ENCODE assay signal across 9 mouse cellular contexts in the genomic region with DNA sequence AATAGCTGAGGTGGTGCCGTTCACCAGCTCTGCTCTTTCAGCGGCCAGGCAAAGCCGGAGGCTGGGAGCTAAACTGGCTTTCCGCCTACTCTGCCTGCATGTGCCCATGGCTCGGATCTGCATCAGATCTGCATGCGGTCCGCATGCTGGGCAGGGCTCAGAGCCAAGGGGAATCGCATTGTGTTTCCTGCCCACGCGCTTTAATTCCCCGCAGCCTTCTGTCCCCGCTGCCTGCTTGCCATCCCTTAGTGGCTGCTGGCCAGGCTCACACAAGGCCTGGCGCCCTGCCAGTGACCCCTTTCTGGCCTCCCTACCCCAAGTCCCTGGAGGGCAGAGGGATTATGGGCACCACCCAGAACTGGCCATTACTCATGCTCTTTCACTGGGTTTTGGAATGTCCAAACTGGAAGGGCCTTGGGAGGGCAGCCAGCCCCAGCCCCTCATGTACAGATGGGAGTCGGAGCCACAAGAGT. TPM values are rescaled to one million over a fixed set of nuclear protein-coding genes. Genes with fewer than 3 reads are reported as not detected.
DNase-seq lines count a peak whose midpoint lies in the region; ATAC-seq and TF ChIP-seq lines count a peak whose summit lies in the region.
"Had no signal": no experiment of that assay in that cellular context is flagged by ENCODE, and none has a peak within 500 bp of the region (broad histone marks: within the 10 kb centered on the region; RNA-seq: fewer than 3 reads in every experiment).

No protein-coding gene starts in this region.

- 0 out of 2 replicates have a peak overlapping the region, but pooled peaks have one; percentile 1 for H3K4me2 ChIP-seq in midbrain, embryonic 13.5 days (replicated peaks)
- H3K4me2 ChIP-seq in embryonic facial prominence, embryonic 14.5 days (ENCODE audit: low read depth, low read length): peak overlapping the region; percentile 10; the same call in 1 of the 2 replicates
- no peak overlapping the region for H3K4me2 ChIP-seq in heart, embryonic 12.5 days
- no peak overlapping the region for H3K4me2 ChIP-seq in lung, postnatal 0 days (replicated peaks; ENCODE audit: low read depth, low read length)
- H3K4me2 ChIP-seq in stomach, embryonic 16.5 days (ENCODE audit: low read depth, low read length): no peak overlapping the region
- H3K4me2 ChIP-seq in liver, embryonic 12.5 days: no peak overlapping the region

- no peaks in the 10 kb centered on the region for H3K9me3 ChIP-seq in midbrain, embryonic 13.5 days
- no peaks in the 10 kb centered on the region for H3K9me3 ChIP-seq in midbrain, embryonic 10.5 days (replicated peaks)
- no peaks in the 10 kb centered on the region for H3K9me3 ChIP-seq in embryonic facial prominence, embryonic 14.5 days (ENCODE audit: control insufficient read depth, low read length)
- H3K9me3 ChIP-seq in heart, embryonic 12.5 days (replicated peaks): no peaks in the 10 kb centered on the region
- H3K9me3 ChIP-seq in lung, postnatal 0 days (ENCODE audit: low read length): no peaks in the 10 kb centered on the region
- H3K9me3 ChIP-seq in stomach, embryonic 16.5 days (replicated peaks; ENCODE audit: control insufficient read depth, low read length): no peaks in the 10 kb centered on the region
- H3K9me3 ChIP-seq in liver, embryonic 12.5 days (replicated peaks): no peaks in the 10 kb centered on the region
- H3K9me3 ChIP-seq: G1E had no signal

- H3K27ac ChIP-seq in midbrain, embryonic 13.5 days: peak overlapping the region; percentile 60
- H3K27ac ChIP-seq in midbrain, embryonic 10.5 days (replicated peaks): no peak overlapping the region
- peak overlapping the region; percentile 33; the same call in 1 of the 2 replicates for H3K27ac ChIP-seq in embryonic facial prominence, embryonic 14.5 days (replicated peaks; ENCODE audit: low read depth, low read length)
- H3K27ac ChIP-seq in heart, embryonic 12.5 days (ENCODE audit: poor library complexity, severe bottlenecking): peak overlapping the region; percentile 49; the same call in 1 of the 2 replicates
- no peak overlapping the region for H3K27ac ChIP-seq in lung, postnatal 0 days (ENCODE audit: low read length)
- peak overlapping the region; percentile 61; the same call in 1 of the 2 replicates for H3K27ac ChIP-seq in stomach, embryonic 16.5 days (ENCODE audit: low read length)
- H3K27ac ChIP-seq in liver, embryonic 12.5 days: no peak overlapping the region

- peak; percentile 78 for ATAC-seq in midbrain, embryonic 13.5 days
- peak; percentile 31; the same call in 1 of the 2 replicates for ATAC-seq in embryonic facial prominence, embryonic 14.5 days (ENCODE audit: low read depth)
- no peak for ATAC-seq in heart, embryonic 12.5 days (ENCODE audit: insufficient number of reproducible peaks, low FRiP score)
- ATAC-seq in lung, postnatal 0 days: peak; percentile 4; the same call in 1 of the 2 replicates
- 0 out of 2 replicates have a peak, but pooled peaks have one; percentile 6 for ATAC-seq in stomach, embryonic 16.5 days (ENCODE audit: insufficient read depth, low FRiP score)
- no peak for ATAC-seq in liver, embryonic 12.5 days

- no peak overlapping the region for H3K4me3 ChIP-seq in midbrain, embryonic 13.5 days (replicated peaks)
- no peak overlapping the region for H3K4me3 ChIP-seq in midbrain, embryonic 10.5 days
- H3K4me3 ChIP-seq in embryonic facial prominence, embryonic 14.5 days (ENCODE audit: low read depth, low read length): no peak overlapping the region
- no peak overlapping the region for H3K4me3 ChIP-seq in heart, embryonic 12.5 days
- no peak overlapping the region for H3K4me3 ChIP-seq in lung, postnatal 0 days (ENCODE audit: low read depth, low read length)
- H3K4me3 ChIP-seq in stomach, embryonic 16.5 days (replicated peaks; ENCODE audit: low read length): no peak overlapping the region
- H3K4me3 ChIP-seq in liver, embryonic 12.5 days: no peak overlapping the region

- no peak overlapping the region for H3K9ac ChIP-seq in midbrain, embryonic 13.5 days (replicated peaks)
- H3K9ac ChIP-seq in embryonic facial prominence, embryonic 14.5 days (ENCODE audit: low read depth, low read length): peak overlapping the region; percentile 16; the same call in 1 of the 2 replicates
- 0 out of 2 replicates have a peak overlapping the region, but pooled peaks have one; percentile 12 for H3K9ac ChIP-seq in heart, embryonic 12.5 days
- H3K9ac ChIP-seq in lung, postnatal 0 days (replicated peaks; ENCODE audit: low read depth): no peak overlapping the region
- H3K9ac ChIP-seq in stomach, embryonic 16.5 days (ENCODE audit: low read length): no peak overlapping the region; the same call in 1 of the 2 replicates
- no peak overlapping the region for H3K9ac ChIP-seq in liver, embryonic 12.5 days

- no peaks in the 10 kb centered on the region for H3K27me3 ChIP-seq in midbrain, embryonic 13.5 days
- H3K27me3 ChIP-seq in midbrain, embryonic 10.5 days (ENCODE audit: low read depth, poor library complexity, severe bottlenecking): no peaks in the 10 kb centered on the region
- no peaks in the 10 kb centered on the region for H3K27me3 ChIP-seq in embryonic facial prominence, embryonic 14.5 days (replicated peaks; ENCODE audit: control insufficient read depth, insufficient read depth, low read length)
- H3K27me3 ChIP-seq in heart, embryonic 12.5 days (replicated peaks): no peaks in the 10 kb centered on the region
- no peaks in the 10 kb centered on the region for H3K27me3 ChIP-seq in lung, postnatal 0 days (replicated peaks; ENCODE audit: insufficient read depth, low read length)
- no peaks in the 10 kb centered on the region for H3K27me3 ChIP-seq in stomach, embryonic 16.5 days (ENCODE audit: control insufficient read depth, insufficient read depth, low read length)
- no peaks in the 10 kb centered on the region for H3K27me3 ChIP-seq in liver, embryonic 12.5 days (replicated peaks)

- no peak for TF ChIP-seq CTCF in lung, postnatal 0 days (IDR thresholded peaks at IDR 0.05)

- peaks cover 27% of the 10 kb centered on the region for H3K4me1 ChIP-seq in midbrain, embryonic 13.5 days (replicated peaks)
- H3K4me1 ChIP-seq in midbrain, embryonic 10.5 days: peaks cover 39% of the 10 kb centered on the region
- peaks cover 34% of the 10 kb centered on the region for H3K4me1 ChIP-seq in embryonic facial prominence, embryonic 14.5 days (ENCODE audit: control insufficient read depth, insufficient read depth, low read length)
- H3K4me1 ChIP-seq in heart, embryonic 12.5 days (replicated peaks): peaks cover 71% of the 10 kb centered on the region
- peaks cover 5% of the 10 kb centered on the region; the same call in 1 of the 2 replicates for H3K4me1 ChIP-seq in lung, postnatal 0 days (ENCODE audit: insufficient read depth, low read depth, low read length)
- peaks cover 37% of the 10 kb centered on the region for H3K4me1 ChIP-seq in stomach, embryonic 16.5 days (ENCODE audit: control insufficient read depth, insufficient read depth, low read length)
- peaks cover 39% of the 10 kb centered on the region for H3K4me1 ChIP-seq in liver, embryonic 12.5 days

- H3K36me3 ChIP-seq in midbrain, embryonic 13.5 days: peaks cover 55% of the 10 kb centered on the region
- peaks cover 61% of the 10 kb centered on the region for H3K36me3 ChIP-seq in midbrain, embryonic 10.5 days
- H3K36me3 ChIP-seq in embryonic facial prominence, embryonic 14.5 days (ENCODE audit: control insufficient read depth, insufficient read depth, low read length): peaks cover 52% of the 10 kb centered on the region
- H3K36me3 ChIP-seq in heart, embryonic 12.5 days: peaks cover 61% of the 10 kb centered on the region
- H3K36me3 ChIP-seq in lung, postnatal 0 days (ENCODE audit: insufficient read depth, low read length): peaks cover 33% of the 10 kb centered on the region
- H3K36me3 ChIP-seq in stomach, embryonic 16.5 days (ENCODE audit: control insufficient read depth, insufficient read depth, low read length): peaks cover 30% of the 10 kb centered on the region
- H3K36me3 ChIP-seq in liver, embryonic 12.5 days: peaks cover 65% of the 10 kb centered on the region

- DNase-seq in midbrain, embryonic 10.5 days (ENCODE audit: low spot score): no peak
- DNase-seq in embryonic facial prominence, embryonic 14.5 days (ENCODE audit: low spot score): peak; percentile 75
- DNase-seq in kidney, postnatal 36 days: peak; percentile 70 to 76
- peak; percentile 25 for DNase-seq in lung, postnatal 0 days (ENCODE audit: low spot score)

- 62% methylated on average over 14 of the region's 14 CpGs for WGBS in midbrain, embryonic 13.5 days
- WGBS in midbrain, embryonic 10.5 days: 89% methylated on average over 14 of the region's 14 CpGs
- 53% methylated on average over 14 of the region's 14 CpGs for WGBS in embryonic facial prominence, embryonic 14.5 days
- 62% methylated on average over 14 of the region's 14 CpGs for WGBS in heart, embryonic 12.5 days
- 50% methylated on average over 14 of the region's 14 CpGs for WGBS in lung, postnatal 0 days
- 57% methylated on average over 14 of the region's 14 CpGs for WGBS in stomach, embryonic 16.5 days
- WGBS in liver, embryonic 12.5 days (ENCODE audit: insufficient replicate concordance): 85% methylated on average over 14 of the region's 14 CpGs

- TF ChIP-seq EP300 in lung, postnatal 0 days (IDR thresholded peaks at IDR 0.05): no peak

RNA-seq across cellular contexts. Expression of a gene that starts 39.7 kb away (rescaled TPM):
- polyA plus RNA-seq in midbrain, embryonic 13.5 days (2015; fragmentation: Nextera tagmentation; extraction: Ambion mirVana): 329 and 351 TPM in 2 replicates
- polyA plus RNA-seq in midbrain, embryonic 10.5 days (2016; fragmentation: Nextera tagmentation; extraction: Ambion mirVana): 421 and 499 TPM in 2 replicates
- 168 and 202 TPM in 2 replicates for polyA plus RNA-seq in embryonic facial prominence, embryonic 14.5 days (2014; fragmentation: Nextera tagmentation; extraction: Ambion mirVana)
- polyA plus RNA-seq in heart, embryonic 12.5 days (2016; fragmentation: Nextera tagmentation; extraction: Ambion mirVana): 294 and 300 TPM in 2 replicates
- 263 and 311 TPM in 2 replicates for polyA plus RNA-seq in lung, postnatal 0 days (2015; fragmentation: Nextera tagmentation; extraction: Ambion mirVana)
- polyA plus RNA-seq in stomach, embryonic 16.5 days (2015; fragmentation: Nextera tagmentation; extraction: Ambion mirVana): 479 and 551 TPM in 2 replicates
- polyA plus RNA-seq in liver, embryonic 12.5 days (2016; fragmentation: Nextera tagmentation; extraction: Ambion mirVana): 114 and 122 TPM in 2 replicates

RNA-seq across cellular contexts. Expression of a gene that starts 41.0 kb away (rescaled TPM):
- polyA plus RNA-seq in midbrain, embryonic 13.5 days (2015; fragmentation: Nextera tagmentation; extraction: Ambion mirVana): 38.3 and 42.6 TPM in 2 replicates
- 39.7 and 39.8 TPM in 2 replicates for polyA plus RNA-seq in midbrain, embryonic 10.5 days (2016; fragmentation: Nextera tagmentation; extraction: Ambion mirVana)
- 46.2 and 47.4 TPM in 2 replicates for polyA plus RNA-seq in embryonic facial prominence, embryonic 14.5 days (2014; fragmentation: Nextera tagmentation; extraction: Ambion mirVana)
- polyA plus RNA-seq in heart, embryonic 12.5 days (2016; fragmentation: Nextera tagmentation; extraction: Ambion mirVana): 59.4 and 64.1 TPM in 2 replicates
- 22.5 and 23.9 TPM in 2 replicates for polyA plus RNA-seq in lung, postnatal 0 days (2015; fragmentation: Nextera tagmentation; extraction: Ambion mirVana)
- polyA plus RNA-seq in stomach, embryonic 16.5 days (2015; fragmentation: Nextera tagmentation; extraction: Ambion mirVana): 54.2 and 63.6 TPM in 2 replicates
- polyA plus RNA-seq in liver, embryonic 12.5 days (2016; fragmentation: Nextera tagmentation; extraction: Ambion mirVana): 21.0 and 26.8 TPM in 2 replicates

RNA-seq across cellular contexts. Expression of a gene that starts 53.1 kb away (rescaled TPM):
- not detected in 2 replicates for polyA plus RNA-seq in midbrain, embryonic 13.5 days (2015; fragmentation: Nextera tagmentation; extraction: Ambion mirVana)
- polyA plus RNA-seq in midbrain, embryonic 10.5 days (2016; fragmentation: Nextera tagmentation; extraction: Ambion mirVana): not detected in 2 replicates
- polyA plus RNA-seq in embryonic facial prominence, embryonic 14.5 days (2014; fragmentation: Nextera tagmentation; extraction: Ambion mirVana): not detected in 2 replicates
- polyA plus RNA-seq in heart, embryonic 12.5 days (2016; fragmentation: Nextera tagmentation; extraction: Ambion mirVana): not detected in 2 replicates
- polyA plus RNA-seq in lung, postnatal 0 days (2015; fragmentation: Nextera tagmentation; extraction: Ambion mirVana): 0.12 and 0.14 TPM in 2 replicates
- polyA plus RNA-seq in stomach, embryonic 16.5 days (2015; fragmentation: Nextera tagmentation; extraction: Ambion mirVana): 0.26 and 0.43 TPM in 2 replicates
- polyA plus RNA-seq in liver, embryonic 12.5 days (2016; fragmentation: Nextera tagmentation; extraction: Ambion mirVana): 0.41 and 0.55 TPM in 2 replicates
- polyA plus RNA-seq: G1E had no signal

RNA-seq across cellular contexts. Expression of a gene that starts 53.8 kb away (rescaled TPM):
- polyA plus RNA-seq in midbrain, embryonic 13.5 days (2015; fragmentation: Nextera tagmentation; extraction: Ambion mirVana): 53.1 and 58.0 TPM in 2 replicates
- 62.7 and 71.2 TPM in 2 replicates for polyA plus RNA-seq in midbrain, embryonic 10.5 days (2016; fragmentation: Nextera tagmentation; extraction: Ambion mirVana)
- polyA plus RNA-seq in embryonic facial prominence, embryonic 14.5 days (2014; fragmentation: Nextera tagmentation; extraction: Ambion mirVana): 51.1 and 54.3 TPM in 2 replicates
- polyA plus RNA-seq in heart, embryonic 12.5 days (2016; fragmentation: Nextera tagmentation; extraction: Ambion mirVana): 37.9 and 39.9 TPM in 2 replicates
- 26.8 and 28.9 TPM in 2 replicates for polyA plus RNA-seq in lung, postnatal 0 days (2015; fragmentation: Nextera tagmentation; extraction: Ambion mirVana)
- 45.6 and 46.9 TPM in 2 replicates for polyA plus RNA-seq in stomach, embryonic 16.5 days (2015; fragmentation: Nextera tagmentation; extraction: Ambion mirVana)
- 47.9 and 51.6 TPM in 2 replicates for polyA plus RNA-seq in liver, embryonic 12.5 days (2016; fragmentation: Nextera tagmentation; extraction: Ambion mirVana)

Comparison
In these comparisons a context has a peak if more than half of its experiments do, and no peak if none do; other contexts are left out.
1. H3K27ac ChIP-seq: peak in midbrain, embryonic 13.5 days (single experiment), embryonic facial prominence, embryonic 14.5 days (single experiment), heart, embryonic 12.5 days (single experiment) and stomach, embryonic 16.5 days (single experiment); none in midbrain, embryonic 10.5 days (single experiment), lung, postnatal 0 days (single experiment) and liver, embryonic 12.5 days (single experiment).
2. ATAC-seq: peak in midbrain, embryonic 13.5 days (single experiment), embryonic facial prominence, embryonic 14.5 days (single experiment), lung, postnatal 0 days (single experiment) and stomach, embryonic 16.5 days (single experiment); none in heart, embryonic 12.5 days (single experiment) and liver, embryonic 12.5 days (single experiment).
3. H3K4me2 ChIP-seq: peak in midbrain, embryonic 13.5 days (single experiment) and embryonic facial prominence, embryonic 14.5 days (single experiment); none in heart, embryonic 12.5 days (single experiment), lung, postnatal 0 days (single experiment), stomach, embryonic 16.5 days (single experiment) and liver, embryonic 12.5 days (single experiment).
4. H3K9ac ChIP-seq: peak in embryonic facial prominence, embryonic 14.5 days (single experiment) and heart, embryonic 12.5 days (single experiment); none in midbrain, embryonic 13.5 days (single experiment), lung, postnatal 0 days (single experiment), stomach, embryonic 16.5 days (single experiment) and liver, embryonic 12.5 days (single experiment).